Mouse (Mus musculus) midbrain, postnatal 0 days (tissue): ENCODE results near the gene Rabl6. TPM values are rescaled to one million over a fixed set of nuclear protein-coding genes. Genes with fewer than 3 reads are reported as not detected.
"Not testable (repeated sequence)": the region's sequence is repeated elsewhere in the genome, so short reads cannot be mapped to it uniquely, and the experiment has no call there.

Experiments
- ATAC-seq: fragments of 200-750 bp; cut with Nextera tagmentation; 2 replicates; pipeline ENCODE4 v1.8.0; 2017; ENCODE audit warnings: moderate number of reproducible peaks, mild to moderate bottlenecking, moderate TSS enrichment, moderate library complexity; ENCODE audit not compliant: low FRiP score
- DNase-seq: peaks from one replicate; pipeline ENCODE4 v3.0.0-alpha.2; 2015; ENCODE audit warnings: low spot score
- H3K27ac ChIP-seq: fragments of 300-500 bp; sonication (generic); 2 replicates; pipeline ENCODE4 v1.5.1; 2014; ENCODE audit warnings: low read depth, mild to moderate bottlenecking, low read length, mixed read lengths
- H3K27me3 ChIP-seq: fragments of 300-500 bp; sonication (generic); 2 replicates; pipeline ENCODE4 v1.6.1; 2014; ENCODE audit warnings: low read length, control low read depth, mixed read lengths; ENCODE audit not compliant: insufficient read depth
- H3K36me3 ChIP-seq: fragments of 300-500 bp; sonication (generic); 2 replicates; pipeline ENCODE4 v1.6.1; 2014; ENCODE audit warnings: low read length, control low read depth, mixed read lengths; ENCODE audit not compliant: insufficient read depth
- H3K4me1 ChIP-seq: fragments of 300-500 bp; sonication (generic); 2 replicates; pipeline ENCODE4 v1.6.1; 2014; ENCODE audit warnings: mild to moderate bottlenecking, control low read depth, antibody characterized with exemption, low read length, mixed read lengths; ENCODE audit not compliant: insufficient read depth
- H3K4me2 ChIP-seq: fragments of 300-500 bp; sonication (generic); 2 replicates; pipeline ENCODE4 v1.6.1; 2014; ENCODE audit warnings: low read depth, mild to moderate bottlenecking, low read length, mixed read lengths; ENCODE audit not compliant: poor library complexity, severe bottlenecking
- H3K4me3 ChIP-seq: fragments of 300-500 bp; sonication (generic); 2 replicates; pipeline ENCODE4 v1.5.1; 2014; ENCODE audit warnings: low read depth, mild to moderate bottlenecking, low read length, moderate library complexity
- H3K9ac ChIP-seq: fragments of 300-500 bp; sonication (generic); replicated peaks from 2 replicates; pipeline ENCODE4 v1.6.1; 2014; ENCODE audit warnings: mild to moderate bottlenecking, low read length, moderate library complexity, mixed read lengths; ENCODE audit not compliant: poor library complexity, severe bottlenecking
- H3K9me3 ChIP-seq: fragments of 300-500 bp; sonication (generic); 2 replicates; pipeline ENCODE4 v1.6.1; 2016; ENCODE audit warnings: low read length, control low read depth
- CTCF ChIP-seq: IDR thresholded peaks from 2 replicates; pipeline ENCODE4 v1.5.1; 2016; ENCODE audit warnings: antibody characterized with exemption, mild to moderate bottlenecking
- WGBS: fragments of 180-500 bp; shearing (Covaris S2); extraction: QIAGEN DNeasy Blood & Tissue Kit; methylation state at CpG from one replicate; pipeline ENCODE4 v1.1.7; 2014; 5-methylcytosine and 5-hydroxymethylcytosine counted together
- polyA plus RNA-seq: library from polyadenylated mRNA; unstranded; fragments of >200 nt; fragmentation: Nextera tagmentation; extraction: Ambion mirVana; gene quantifications from 2 replicates; pipeline ENCODE4 v1.2.1, GENCODE M21; 2015
- total RNA-seq: library from RNA; depleted of rRNA; stranded (reverse); fragments of >200 nt; gene quantifications from 2 replicates; pipeline ENCODE4 v1.2.3, GENCODE M21; 2014

The Rabl6 gene
- total and polyA plus RNA-seq, 2 experiments from 2014 or later: 61.2 to 98.0 TPM

DNA sequence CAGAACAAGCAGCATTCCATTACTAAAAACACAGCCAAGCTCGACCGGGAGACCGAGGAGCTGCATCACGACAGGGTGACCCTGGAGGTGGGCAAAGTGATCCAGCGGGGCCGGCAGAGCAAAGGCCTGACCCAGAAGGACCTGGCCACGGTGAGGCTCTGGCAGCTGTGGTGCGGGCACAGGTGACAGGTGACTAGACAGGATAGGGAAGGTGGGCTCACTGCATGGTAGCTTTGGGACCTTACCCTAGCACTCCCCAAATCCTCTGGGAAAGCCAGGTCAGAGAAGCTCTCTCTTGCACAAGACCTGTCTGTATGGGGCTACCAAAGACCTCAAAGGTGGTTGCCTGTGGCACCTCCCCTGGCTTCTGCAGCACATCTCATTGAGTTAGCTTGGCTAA, 47.8 kb downstream of the Rabl6 start:
- H3K36me3 ChIP-seq: peaks cover 46% of the 10 kb centered on the region

DNA sequence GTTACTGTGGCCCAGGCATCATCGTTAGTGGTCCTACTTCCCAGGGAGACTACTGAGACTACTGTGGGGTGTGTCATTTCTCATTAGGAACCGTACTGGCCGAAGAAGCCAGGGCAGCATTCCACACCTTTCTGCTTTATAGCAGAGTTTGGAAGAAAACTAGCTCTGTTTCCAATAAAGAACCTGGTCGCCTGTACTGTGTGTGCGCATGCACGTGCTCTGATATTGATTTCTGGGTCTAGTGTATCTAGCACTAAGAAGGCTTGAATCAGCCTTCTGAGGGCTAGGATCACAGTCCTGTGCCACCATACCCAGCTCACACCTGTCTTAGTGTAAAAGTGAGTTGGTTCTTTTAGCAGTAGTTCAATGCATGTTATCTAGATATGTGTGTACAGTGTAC, 49.5 kb downstream of the Rabl6 start:
- peak overlapping the region; percentile 97 for H3K4me2 ChIP-seq
- no peaks in the 10 kb centered on the region for H3K9me3 ChIP-seq
- no peak overlapping the region for H3K27ac ChIP-seq
- DNase-seq (no peak), ATAC-seq (no peak)
- 75% methylated on average over 6 of the region's 6 CpGs for WGBS
- H3K9ac ChIP-seq: peak overlapping the region; percentile 97; the same call in 1 of the 2 replicates
- peaks cover 30% of the 10 kb centered on the region for H3K36me3 ChIP-seq
- TF ChIP-seq CTCF: no peak
- H3K4me1 ChIP-seq: peaks cover 15% of the 10 kb centered on the region; the same call in 1 of the 2 replicates
- no peaks in the 10 kb centered on the region for H3K27me3 ChIP-seq
- H3K4me3 ChIP-seq: peak overlapping the region; percentile 97

More for the DNA sequence above, 47.8 kb downstream of the Rabl6 start:
- 86% methylated on average over 8 of the region's 8 CpGs for WGBS
- no peaks in the 10 kb centered on the region for H3K9me3 ChIP-seq
- H3K4me1 ChIP-seq: peaks cover 15% of the 10 kb centered on the region; the same call in 1 of the 2 replicates
- no peak overlapping the region for H3K4me3 ChIP-seq
- no peak overlapping the region for H3K4me2 ChIP-seq
- H3K9ac ChIP-seq: no peak overlapping the region
- TF ChIP-seq CTCF: no peak
- H3K27ac ChIP-seq: no peak overlapping the region
- DNase-seq (no peak), ATAC-seq (no peak)
- H3K27me3 ChIP-seq: no peaks in the 10 kb centered on the region

DNA sequence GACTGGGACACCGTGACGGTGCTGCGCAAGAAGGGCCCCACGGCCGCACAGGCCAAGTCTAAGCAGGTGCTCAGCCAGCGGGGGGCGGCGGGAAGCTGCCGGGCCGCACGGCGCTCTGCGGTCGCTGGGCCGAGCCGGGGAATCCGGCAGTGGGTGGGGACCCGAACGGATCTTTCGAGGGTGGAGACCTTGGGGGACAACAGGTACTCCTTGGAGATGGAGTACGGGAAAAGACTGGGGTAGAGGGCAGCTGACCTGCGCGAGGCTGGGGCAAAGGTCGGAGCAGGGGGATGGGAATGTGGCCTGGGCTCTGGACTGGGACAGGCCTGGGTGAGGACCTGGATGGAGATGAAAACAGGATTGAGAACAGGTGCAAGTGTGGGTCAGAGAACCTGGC, 50.4 kb downstream of the Rabl6 start:
- Histone ChIP-seq H3K4me1 (peaks cover 15% of the 10 kb centered on the region; the same call in 1 of the 2 replicates), H3K27me3 (no peaks in the 10 kb centered on the region), H3K4me2 (peak overlapping the region; percentile 97), H3K9ac (peak overlapping the region; percentile 97), H3K36me3 (peaks cover 24% of the 10 kb centered on the region), H3K4me3 (peak overlapping the region; percentile 97), H3K27ac (peak overlapping the region; percentile 74; the same call in 1 of the 2 replicates), H3K9me3 (no peaks in the 10 kb centered on the region)
- DNase-seq (no peak), ATAC-seq (peak; percentile 36; the same call in 1 of the 2 replicates)
- no peak for TF ChIP-seq CTCF
- 1% methylated on average over 24 of the region's 24 CpGs for WGBS

GRCm38 (mm10) chr2:25557221-25557963, 50.9 kb downstream of the Rabl6 start, which contains the start of gene Edf1:
Gene Edf1, plus strand, starts transcription at chr2:25557847.
- Histone ChIP-seq H3K4me3 (peak within 1 kb of the TSS; percentile 97), H3K9ac (peak within 1 kb of the TSS; percentile 97), H3K4me1 (peaks cover 15% of the 10 kb centered on the region; the same call in 1 of the 2 replicates), H3K27me3 (no peaks in the 10 kb centered on the region), H3K27ac (peak within 1 kb of the TSS; percentile 74), H3K4me2 (peak within 1 kb of the TSS; percentile 97), H3K9me3 (no peaks in the 10 kb centered on the region), H3K36me3 (peaks cover 18% of the 10 kb centered on the region)
- DNase-seq (peak; percentile 96), ATAC-seq (peak; percentile 97)
- no peak for TF ChIP-seq CTCF
- WGBS: under 1% methylated on average over 61 of the region's 61 CpGs

- Histone ChIP-seq H3K27ac (no peak overlapping the region), H3K36me3 (peaks cover 8% of the 10 kb centered on the region), H3K4me1 (peaks cover 15% of the 10 kb centered on the region; the same call in 1 of the 2 replicates), H3K4me3 (no peak overlapping the region), H3K9me3 (no peaks in the 10 kb centered on the region), H3K9ac (no peak overlapping the region), H3K4me2 (no peak overlapping the region), H3K27me3 (no peaks in the 10 kb centered on the region)
- ATAC-seq: no peak
- WGBS: 64% methylated on average over 1 of the region's 1 CpGs
- DNase-seq: no peak
- no peak for TF ChIP-seq CTCF
These were observed 52.0 kb downstream of the Rabl6 start for GRCm38 (mm10) chr2:25556296-25556695.

DNA sequence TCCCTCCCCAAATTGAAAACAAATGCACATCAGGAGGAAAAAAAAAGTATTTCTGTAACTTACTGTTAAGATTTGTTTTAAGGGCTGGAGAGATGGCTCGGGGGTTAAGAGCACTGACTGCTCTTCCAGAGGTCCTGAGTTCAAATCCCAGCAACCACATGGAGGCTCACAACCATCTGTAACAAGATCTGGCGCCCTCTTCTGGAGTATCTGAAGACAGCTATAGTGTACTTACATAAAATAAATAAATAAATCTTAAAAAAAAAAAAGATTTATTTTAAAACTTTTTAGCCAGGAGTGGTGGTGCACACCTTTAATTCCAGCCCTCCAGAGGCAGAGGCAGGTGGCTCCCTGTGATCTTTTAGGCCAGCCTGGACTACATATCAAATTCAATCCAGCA, 52.8 kb downstream of the Rabl6 start:
- H3K27me3 ChIP-seq, ATAC-seq, H3K36me3 ChIP-seq, H3K9ac ChIP-seq, H3K4me3 ChIP-seq, DNase-seq, H3K27ac ChIP-seq, H3K4me2 ChIP-seq, H3K9me3 ChIP-seq: not testable (repeated sequence)
- TF ChIP-seq CTCF: peak; percentile 21
- peaks cover 15% of the 10 kb centered on the region; the same call in 1 of the 2 replicates for H3K4me1 ChIP-seq
- 52% methylated on average over 2 of the region's 2 CpGs for WGBS

DNA sequence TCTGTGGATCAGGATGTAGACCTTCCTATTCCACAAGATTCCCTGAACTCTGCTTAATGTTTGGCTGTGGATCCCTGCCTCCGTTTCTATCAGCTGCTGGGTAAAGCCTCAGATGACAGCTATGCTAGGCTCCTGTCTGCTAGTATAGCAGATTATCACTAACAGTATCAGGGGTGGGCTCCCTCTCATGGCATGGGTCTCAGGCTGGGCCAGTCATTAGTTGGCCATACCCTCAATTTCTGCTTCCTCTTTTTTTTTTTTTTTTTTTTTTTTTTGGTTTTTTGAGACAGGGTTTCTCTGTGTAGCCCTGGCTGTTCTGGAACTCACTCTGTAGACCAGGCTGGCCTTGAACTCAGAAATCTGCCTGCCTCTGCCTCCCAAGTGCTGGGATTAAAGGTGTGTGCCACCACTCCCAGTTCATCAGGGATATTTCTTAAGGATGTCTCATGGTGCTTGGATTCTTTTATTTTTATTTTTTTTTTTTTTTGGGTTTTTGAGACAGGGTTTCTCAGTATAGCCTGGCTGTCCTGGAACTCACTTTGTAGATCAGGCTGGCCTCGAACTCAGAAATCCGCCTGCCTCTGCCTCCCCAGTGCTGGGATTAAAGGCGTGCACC, 55.0 kb downstream of the Rabl6 start:
- H3K27ac ChIP-seq, H3K27me3 ChIP-seq, DNase-seq, ATAC-seq, H3K4me3 ChIP-seq, H3K4me2 ChIP-seq, H3K4me1 ChIP-seq, H3K9ac ChIP-seq, H3K36me3 ChIP-seq, H3K9me3 ChIP-seq: not testable (repeated sequence)
- WGBS: 91% methylated on average over 4 of the region's 4 CpGs
